Mouse (Mus musculus) lung, postnatal 36 days (tissue): Measurements from ENCODE around the gene Ocln.

ENCODE experiments used
- DNase-seq: peaks from one replicate; pipeline ENCODE4 v3.0.0; 2022; ENCODE audit warnings: mixed read lengths

Gene Ocln

GRCm38 (mm10) chr13:100491623-100492022 lies 60.9 kb downstream of the Ocln start:
- no peak for DNase-seq

GRCm38 (mm10) chr13:100490424-100490823 lies 62.1 kb downstream of the Ocln start:
- no peak for DNase-seq

GRCm38 (mm10) chr13:100483610-100484009 lies 68.9 kb downstream of the Ocln start:
- no peak for DNase-seq

- DNase-seq = no peak
Measured at GRCm38 (mm10) chr13:100463527-100464222, 88.8 kb downstream of the Ocln start.

- no peak for DNase-seq
Measured at GRCm38 (mm10) chr13:100461336-100461735, 91.2 kb downstream of the Ocln start.

GRCm38 (mm10) chr13:100452415-100453127 lies 99.9 kb downstream of the Ocln start, which contains the start of gene Naip1:
TSS of gene Naip1 (minus strand) at chr13:100452869.
- peak; percentile 22 for DNase-seq

GRCm38 (mm10) chr13:100449495-100449894 lies 103.0 kb downstream of the Ocln start:
- peak; percentile 4 for DNase-seq
